Mouse (Mus musculus): Measurements from ENCODE around the gene 5830411N06Rik.

DNA sequence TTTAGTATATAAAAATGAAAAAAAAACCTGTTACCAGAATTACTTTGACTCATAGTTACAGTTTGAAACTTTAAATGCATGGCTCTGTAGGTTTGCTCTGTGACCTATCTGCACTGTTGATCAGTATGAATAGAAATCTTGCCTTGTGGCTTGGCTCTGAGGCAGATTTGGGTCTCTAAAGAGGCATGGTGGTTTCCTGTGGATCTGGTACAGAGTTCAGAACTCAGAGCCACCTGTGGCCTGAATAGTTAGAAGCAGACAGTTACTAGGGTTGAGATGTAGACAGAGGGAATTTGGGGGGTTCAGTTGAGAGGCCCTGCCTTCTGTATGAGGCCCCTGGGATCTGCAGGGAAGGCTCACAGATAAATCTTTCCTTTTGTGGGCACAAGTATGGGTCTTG is 74.1 kb downstream of the 5830411N06Rik start:
- TF ChIP-seq POLR2A (IDR thresholded peaks at IDR 0.05; ENCODE audit: insufficient read depth, low read depth, low read length) (no peak), CTCF (IDR thresholded peaks at IDR 0.05; ENCODE audit: insufficient read depth, low read depth, low read length) (no peak)

Measured in olfactory bulb, adult 2 months (tissue).